Mouse (Mus musculus): Measurements from ENCODE around the gene Phb2. TPM values are rescaled to one million over a fixed set of nuclear protein-coding genes. Genes with fewer than 3 reads are reported as not detected.
"Not testable (repeated sequence)": the region's sequence is repeated elsewhere in the genome, so short reads cannot be mapped to it uniquely, and the experiment has no call there.

Phb2 gene
- total RNA-seq (2017) = 402 and 404 TPM in 2 replicates

- peak; percentile 92 for ATAC-seq (replicated peaks; ENCODE audit: low read depth, poor library complexity, severe bottlenecking)
Observed at GRCm38 (mm10) chr6:124711824-124712782, at the start of gene Phb2, which contains the start of gene Emg1. Gene Phb2 (plus strand): TSS chr6:124712336. Gene Emg1 (minus strand): TSS chr6:124712178.

DNA sequence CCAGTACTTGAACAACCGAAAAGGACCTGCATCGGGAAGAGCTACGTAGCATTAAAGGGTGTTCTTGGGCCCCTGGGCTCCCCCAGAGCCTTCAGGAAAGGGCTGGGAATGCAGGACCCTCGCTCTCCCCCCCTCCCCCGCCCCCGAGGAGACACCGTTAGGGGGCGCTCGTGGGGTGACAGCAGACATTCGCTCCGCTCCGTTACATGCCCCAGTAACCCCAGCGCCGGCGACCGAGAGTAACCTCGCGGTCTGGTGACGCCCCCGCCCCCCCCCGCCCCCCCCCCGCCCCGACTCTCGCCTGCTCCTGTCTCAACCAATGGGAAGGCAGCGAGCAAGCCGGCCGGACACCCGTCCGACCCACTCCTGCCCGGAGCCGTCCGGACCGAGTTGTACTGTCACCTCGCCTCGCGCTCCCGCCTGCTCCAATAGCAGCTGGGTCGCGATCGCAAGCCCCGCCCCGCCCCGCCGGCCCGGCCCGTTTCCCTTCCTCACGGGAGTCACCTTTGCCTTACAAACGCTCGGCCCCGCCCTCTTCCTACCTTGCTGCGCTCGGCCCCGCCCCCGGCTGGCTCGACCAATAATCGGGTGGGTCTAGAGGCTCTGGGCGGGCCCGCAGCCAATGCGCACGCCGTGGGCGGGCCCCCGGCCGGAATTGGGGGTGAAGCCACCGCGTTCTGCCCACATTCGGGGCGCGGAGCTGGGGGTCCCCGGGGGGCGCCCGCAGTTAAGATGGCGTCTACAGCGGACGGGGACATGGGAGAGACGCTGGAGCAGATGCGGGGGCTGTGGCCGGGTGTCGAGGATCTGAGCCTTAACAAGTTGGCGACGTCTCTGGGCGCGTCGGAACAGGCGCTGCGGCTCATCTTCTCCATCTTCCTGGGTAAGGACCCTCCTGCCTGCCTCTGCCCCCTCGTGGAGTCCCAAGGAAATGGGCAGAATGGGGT lies 49.4 kb upstream of the Phb2 start, which contains the start of gene Lpcat3:
Gene Lpcat3, plus strand, starts transcription at position 551 of the 947 bp plus-strand sequence.
- peak; percentile 85 for ATAC-seq (replicated peaks; ENCODE audit: low read depth, poor library complexity, severe bottlenecking)

- no peak; the same call in 1 of the 2 replicates for ATAC-seq (replicated peaks; ENCODE audit: low read depth, poor library complexity, severe bottlenecking)
Observed at GRCm38 (mm10) chr6:124663424-124663795, 48.7 kb upstream of the Phb2 start.

DNA sequence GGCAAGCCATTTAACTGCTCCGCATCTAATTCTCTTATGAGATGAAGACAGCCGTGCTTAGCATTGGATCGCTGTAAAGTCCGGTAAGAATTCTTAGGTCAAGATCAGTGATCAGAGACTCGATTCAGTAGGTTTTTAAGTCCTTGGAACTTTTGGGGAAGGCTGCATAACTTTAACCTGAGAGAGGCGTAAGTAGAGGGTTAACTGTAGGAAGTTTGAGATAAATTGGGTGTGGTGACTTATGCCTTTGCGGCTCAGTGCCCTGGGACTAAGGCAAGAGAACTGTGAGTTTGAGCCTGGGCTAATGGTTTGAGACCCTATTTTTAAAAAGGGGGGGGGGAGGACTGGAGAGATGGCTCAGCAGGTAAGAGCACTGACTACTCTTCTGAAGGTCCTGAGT lies 47.9 kb upstream of the Phb2 start:
- no peak for ATAC-seq (replicated peaks; ENCODE audit: low read depth, poor library complexity, severe bottlenecking)

GRCm38 (mm10) chr6:124665011-124665410 lies 47.1 kb upstream of the Phb2 start:
- ATAC-seq (replicated peaks; ENCODE audit: low read depth, poor library complexity, severe bottlenecking) = no peak

DNA sequence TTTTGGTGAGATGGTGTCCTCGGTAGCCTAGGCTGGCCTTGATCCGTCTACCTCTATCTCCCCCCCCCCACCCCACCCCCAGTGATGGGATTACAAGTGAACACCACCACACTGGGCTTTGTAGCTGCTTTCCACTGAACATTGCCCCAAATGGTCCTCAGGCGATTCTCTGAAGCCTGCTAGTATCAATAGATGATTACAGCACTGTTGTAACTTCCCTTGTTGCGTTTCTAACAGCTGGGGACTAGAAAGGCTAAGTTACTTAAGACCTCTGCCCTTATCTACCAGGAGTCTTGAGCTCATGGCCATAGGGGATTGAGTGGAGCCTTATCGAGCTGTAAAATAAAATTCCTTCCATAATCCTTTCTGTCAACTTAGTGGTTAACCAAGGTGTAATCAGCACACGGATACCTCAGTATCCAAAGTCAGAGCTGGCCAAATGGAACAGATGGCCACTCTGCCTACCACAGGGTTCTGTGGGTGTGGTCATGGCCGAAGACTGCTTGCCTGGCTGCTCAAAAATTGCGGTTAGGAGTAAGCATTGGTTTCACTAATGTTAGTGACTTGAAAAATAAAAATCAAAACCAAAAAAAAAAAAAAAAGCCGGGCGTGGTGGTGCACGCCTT lies 42.8 kb upstream of the Phb2 start:
- 0 out of 2 replicates have a peak, but pooled peaks have one; percentile 5 for ATAC-seq (replicated peaks; ENCODE audit: low read depth, poor library complexity, severe bottlenecking)

DNA sequence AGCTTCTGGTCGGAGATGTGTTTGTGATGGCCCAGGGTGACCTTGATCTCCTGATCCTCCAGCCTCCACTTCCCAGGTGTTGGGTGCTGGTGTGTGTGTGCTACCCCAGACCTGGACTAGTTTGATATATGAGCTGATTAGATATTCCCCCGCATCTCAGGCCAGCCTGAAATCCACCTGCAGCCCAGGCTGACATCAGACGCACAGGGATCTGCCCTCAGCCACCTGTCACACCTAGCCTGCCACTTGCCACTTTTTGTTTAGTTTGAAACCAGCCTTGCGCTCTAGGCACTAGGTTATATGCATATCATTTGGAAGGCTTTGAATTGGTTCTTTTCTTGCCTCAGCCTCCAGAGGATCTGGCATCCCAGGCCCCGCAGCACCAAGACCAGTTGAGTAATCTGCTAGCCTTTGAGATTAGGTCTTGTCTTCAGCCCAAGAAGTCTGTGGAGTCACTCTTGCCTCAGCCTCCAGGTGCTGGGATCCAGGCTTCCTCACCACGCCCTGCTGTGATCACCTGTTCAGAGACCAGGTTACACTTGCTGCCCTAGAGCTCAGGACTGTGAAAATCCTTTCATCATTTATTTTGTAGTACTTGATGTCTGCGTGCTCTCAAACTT lies 41.7 kb upstream of the Phb2 start:
- no peak for ATAC-seq (replicated peaks; ENCODE audit: low read depth, poor library complexity, severe bottlenecking)

- ATAC-seq (replicated peaks; ENCODE audit: low read depth, poor library complexity, severe bottlenecking) = 0 out of 2 replicates have a peak, but pooled peaks have one; percentile 30
Observed at GRCm38 (mm10) chr6:124672100-124672499, 40.0 kb upstream of the Phb2 start.

- ATAC-seq (replicated peaks; ENCODE audit: low read depth, poor library complexity, severe bottlenecking) = no peak
Observed at GRCm38 (mm10) chr6:124673619-124674018, 38.5 kb upstream of the Phb2 start.

DNA sequence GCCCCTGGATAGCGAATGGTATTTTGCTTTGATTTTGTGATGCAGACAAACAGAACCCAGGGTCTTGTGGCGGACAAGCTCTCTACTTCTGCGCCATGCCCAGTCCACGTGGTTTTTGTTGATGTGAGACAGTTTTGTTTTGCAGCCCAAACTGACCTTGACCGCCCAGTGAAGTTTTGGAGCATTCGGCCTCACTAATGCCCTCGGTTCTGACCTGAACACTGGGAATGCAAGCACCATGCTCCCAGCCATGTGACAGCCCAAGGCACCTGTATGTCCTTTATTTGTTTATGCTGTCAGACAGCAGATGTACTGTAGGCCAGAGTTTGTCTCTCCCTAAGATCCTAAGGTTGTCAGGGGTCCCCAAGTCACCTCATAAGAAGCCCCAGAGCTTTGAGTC lies 37.5 kb upstream of the Phb2 start:
- no peak for ATAC-seq (replicated peaks; ENCODE audit: low read depth, poor library complexity, severe bottlenecking)

GRCm38 (mm10) chr6:124676171-124676570 lies 36.0 kb upstream of the Phb2 start:
- ATAC-seq (replicated peaks; ENCODE audit: low read depth, poor library complexity, severe bottlenecking) = no peak

DNA sequence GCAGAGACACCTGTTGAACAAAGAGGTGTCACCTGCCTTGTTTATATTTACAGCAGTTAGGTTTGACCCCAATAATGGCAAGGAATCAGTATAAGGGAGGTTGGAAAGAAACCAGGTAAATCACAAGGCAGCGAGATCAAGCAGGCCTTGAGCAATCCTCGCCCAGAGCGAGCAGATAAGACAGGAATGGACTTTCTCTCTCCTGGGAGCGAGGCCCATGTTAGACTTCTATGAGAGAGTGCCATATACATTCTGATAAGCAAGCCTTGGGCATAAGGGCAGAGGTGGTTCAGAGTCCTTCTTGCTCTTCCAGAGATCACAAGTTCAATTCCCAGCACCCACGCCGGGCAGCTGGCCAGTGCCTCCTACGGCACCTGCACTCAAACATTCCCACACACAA lies 33.4 kb upstream of the Phb2 start:
- ATAC-seq (replicated peaks; ENCODE audit: low read depth, poor library complexity, severe bottlenecking) = no peak

GRCm38 (mm10) chr6:124679486-124679885 lies 32.6 kb upstream of the Phb2 start:
- ATAC-seq (replicated peaks; ENCODE audit: low read depth, poor library complexity, severe bottlenecking) = no peak

GRCm38 (mm10) chr6:124682291-124682690 lies 29.8 kb upstream of the Phb2 start:
- ATAC-seq (replicated peaks; ENCODE audit: low read depth, poor library complexity, severe bottlenecking) = not testable (repeated sequence)

GRCm38 (mm10) chr6:124683591-124684417 lies 28.3 kb upstream of the Phb2 start:
- ATAC-seq (replicated peaks; ENCODE audit: low read depth, poor library complexity, severe bottlenecking) = peak; percentile 29

DNA sequence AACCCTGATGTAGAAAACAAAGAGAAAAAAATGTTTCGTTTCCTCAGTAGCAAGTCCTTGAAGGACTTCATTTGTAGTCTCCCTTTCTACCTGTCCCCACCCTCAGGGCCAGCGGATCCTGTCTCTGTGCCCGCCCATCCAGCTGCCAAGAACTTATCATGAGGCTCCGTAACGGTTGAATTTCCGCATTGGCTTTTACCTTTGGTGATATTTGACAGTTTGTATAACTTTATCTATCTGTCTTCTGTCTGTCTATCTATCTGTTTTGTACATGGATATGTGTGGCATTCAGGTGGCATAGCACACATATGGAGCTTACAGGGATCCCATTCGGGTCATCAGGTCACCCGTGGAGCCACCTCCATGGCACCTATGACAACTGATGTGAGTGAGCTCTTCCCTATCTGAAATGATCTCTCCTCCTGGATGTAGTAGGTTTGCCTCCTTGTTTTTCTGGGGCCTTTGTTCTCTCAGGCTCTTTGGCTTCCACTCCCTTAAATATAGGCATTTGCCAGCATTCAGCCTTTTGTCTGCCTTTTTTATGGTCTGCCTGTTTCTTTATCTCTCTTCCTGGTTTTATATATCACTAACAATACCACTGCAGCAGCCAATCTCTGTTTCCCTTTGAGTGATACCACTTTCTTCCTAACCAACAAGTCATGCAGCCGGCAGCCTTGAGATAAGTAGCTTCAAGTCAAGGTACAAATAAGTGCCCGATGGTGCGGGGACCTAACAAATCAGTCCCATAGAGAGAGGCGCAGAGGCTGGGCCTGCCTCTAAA lies 26.3 kb upstream of the Phb2 start:
- ATAC-seq (replicated peaks; ENCODE audit: low read depth, poor library complexity, severe bottlenecking) = peak; percentile 67

DNA sequence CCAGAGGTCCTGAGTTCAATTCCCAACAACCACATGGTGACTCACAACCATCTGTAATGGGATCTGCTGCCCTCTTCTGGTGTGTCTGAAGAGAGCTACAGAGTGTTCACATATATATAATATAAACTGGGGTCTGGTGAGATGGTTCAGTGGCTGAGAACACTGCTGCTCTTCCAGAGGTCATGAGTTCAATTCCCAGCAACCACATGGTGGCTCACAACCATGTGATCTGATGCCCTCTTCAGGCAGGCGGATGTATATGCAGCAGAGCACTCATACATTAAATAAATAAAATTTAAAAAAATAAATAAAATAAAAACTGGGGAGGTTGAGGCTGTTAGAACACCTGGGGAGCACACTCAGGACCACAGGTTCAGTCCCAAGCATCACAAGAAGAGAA lies 25.5 kb upstream of the Phb2 start:
- ATAC-seq (replicated peaks; ENCODE audit: low read depth, poor library complexity, severe bottlenecking) = not testable (repeated sequence)
